Mouse (Mus musculus) embryonic facial prominence, embryonic 11.5 days (tissue): ENCODE data around the gene Rspo4. TPM values are rescaled to one million over a fixed set of nuclear protein-coding genes. Genes with fewer than 3 reads are reported as not detected.

Experiments
- ATAC-seq: fragments of 200-750 bp; cut with Nextera tagmentation; replicated peaks from 2 replicates; pipeline ENCODE4 v1.8.0; 2017; ENCODE audit warnings: low read depth; ENCODE audit not compliant: insufficient number of reproducible peaks, low FRiP score, low TSS enrichment
- DNase-seq: peaks from one replicate; pipeline ENCODE4 v3.0.0-alpha.2; 2015; ENCODE audit warnings: low spot score
- H3K27ac ChIP-seq: fragments of 300-500 bp; sonication (generic); replicated peaks from 2 replicates; pipeline ENCODE4 v1.5.1; 2014; ENCODE audit warnings: mild to moderate bottlenecking, low read depth, low read length, control low read depth
- H3K27me3 ChIP-seq: fragments of 300-500 bp; sonication (generic); 2 replicates; pipeline ENCODE4 v1.6.1; 2014; ENCODE audit warnings: mild to moderate bottlenecking, low read length, moderate library complexity, mixed read lengths; ENCODE audit not compliant: control insufficient read depth, insufficient read depth
- H3K36me3 ChIP-seq: fragments of 300-500 bp; sonication (generic); replicated peaks from 2 replicates; pipeline ENCODE4 v1.6.1; 2014; ENCODE audit warnings: low read depth, mild to moderate bottlenecking, low read length, moderate library complexity, mixed read lengths; ENCODE audit not compliant: control insufficient read depth, insufficient read depth
- H3K4me1 ChIP-seq: fragments of 300-500 bp; sonication (generic); 2 replicates; pipeline ENCODE4 v1.6.1; 2014; ENCODE audit warnings: low read length, mixed read lengths; ENCODE audit not compliant: control insufficient read depth, insufficient read depth
- H3K4me2 ChIP-seq: fragments of 300-500 bp; sonication (generic); 2 replicates; pipeline ENCODE4 v1.6.1; 2014; ENCODE audit warnings: low read depth, mild to moderate bottlenecking, control low read depth, low read length, moderate library complexity
- H3K4me3 ChIP-seq: fragments of 300-500 bp; sonication (generic); 2 replicates; pipeline ENCODE4 v1.5.1; 2014; ENCODE audit warnings: low read depth, low read length, control low read depth
- H3K9ac ChIP-seq: fragments of 300-500 bp; sonication (generic); replicated peaks from 2 replicates; pipeline ENCODE4 v1.6.1; 2014; ENCODE audit warnings: mild to moderate bottlenecking, control low read depth, low read length
- H3K9me3 ChIP-seq: fragments of 300-500 bp; sonication (generic); replicated peaks from 2 replicates; pipeline ENCODE4 v1.6.1; 2016; ENCODE audit warnings: mild to moderate bottlenecking, low read length, inconsistent platforms, mixed read lengths; ENCODE audit not compliant: control insufficient read depth
- whole genome bisulfite sequencing: fragments of 180-500 bp; shearing (Covaris S2); extraction: QIAGEN DNeasy Blood & Tissue Kit; methylation state at CpG from one replicate; pipeline ENCODE4 v1.1.7; 2014; 5-methylcytosine and 5-hydroxymethylcytosine counted together
- polyA plus RNA-seq: library from polyadenylated mRNA; unstranded; fragments of >200 nt; fragmentation: Nextera tagmentation; extraction: Ambion mirVana; gene quantifications from 2 replicates; pipeline ENCODE4 v1.2.1, GENCODE M21; 2014

Gene Rspo4
- polyA plus RNA-seq, 1 experiment from 2014 or later, result 0.36 TPM

- DNase-seq, result no peak
- H3K9me3 ChIP-seq, result no peaks in the 10 kb centered on the region
- no peak for ATAC-seq
- no peaks in the 10 kb centered on the region for H3K36me3 ChIP-seq
- H3K4me3 ChIP-seq, result no peak overlapping the region
- H3K9ac ChIP-seq, result no peak overlapping the region
- H3K4me1 ChIP-seq, result peaks cover 12% of the 10 kb centered on the region
- H3K27me3 ChIP-seq, result no peaks in the 10 kb centered on the region
- no peak overlapping the region for H3K4me2 ChIP-seq
- 74% methylated on average over 5 of the region's 5 CpGs for WGBS
- H3K27ac ChIP-seq, result no peak overlapping the region
Observed at GRCm38 (mm10) chr2:151914120-151914519, 71.4 kb downstream of the Rspo4 start.

DNA sequence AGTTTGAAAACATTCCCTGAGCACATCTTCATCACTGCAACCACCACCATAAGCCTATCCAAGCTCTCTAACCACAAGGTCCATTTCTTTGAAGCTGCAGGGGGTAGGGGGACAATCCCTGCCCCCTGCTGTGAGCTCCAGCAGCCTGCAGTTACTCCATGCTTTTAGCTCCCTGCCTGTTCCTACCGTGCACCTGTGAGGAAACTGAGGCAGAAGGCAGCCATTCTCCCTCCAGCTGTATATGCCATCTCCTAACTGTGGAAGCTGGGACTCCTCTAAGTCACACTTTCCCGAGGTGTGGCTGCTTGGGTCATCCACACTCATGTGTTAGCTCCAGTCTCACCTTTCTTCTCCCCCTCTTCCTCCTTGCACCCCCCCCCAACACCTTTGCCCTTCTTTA, 72.4 kb downstream of the Rspo4 start:
- H3K4me1 ChIP-seq, result peaks cover 12% of the 10 kb centered on the region
- no peak overlapping the region for H3K9ac ChIP-seq
- no peak overlapping the region for H3K4me2 ChIP-seq
- ATAC-seq (no peak), DNase-seq (no peak)
- no peaks in the 10 kb centered on the region for H3K36me3 ChIP-seq
- 34% methylated on average over 2 of the region's 2 CpGs for WGBS
- no peaks in the 10 kb centered on the region for H3K9me3 ChIP-seq
- no peak overlapping the region for H3K4me3 ChIP-seq
- H3K27me3 ChIP-seq, result no peaks in the 10 kb centered on the region
- H3K27ac ChIP-seq, result no peak overlapping the region

DNA sequence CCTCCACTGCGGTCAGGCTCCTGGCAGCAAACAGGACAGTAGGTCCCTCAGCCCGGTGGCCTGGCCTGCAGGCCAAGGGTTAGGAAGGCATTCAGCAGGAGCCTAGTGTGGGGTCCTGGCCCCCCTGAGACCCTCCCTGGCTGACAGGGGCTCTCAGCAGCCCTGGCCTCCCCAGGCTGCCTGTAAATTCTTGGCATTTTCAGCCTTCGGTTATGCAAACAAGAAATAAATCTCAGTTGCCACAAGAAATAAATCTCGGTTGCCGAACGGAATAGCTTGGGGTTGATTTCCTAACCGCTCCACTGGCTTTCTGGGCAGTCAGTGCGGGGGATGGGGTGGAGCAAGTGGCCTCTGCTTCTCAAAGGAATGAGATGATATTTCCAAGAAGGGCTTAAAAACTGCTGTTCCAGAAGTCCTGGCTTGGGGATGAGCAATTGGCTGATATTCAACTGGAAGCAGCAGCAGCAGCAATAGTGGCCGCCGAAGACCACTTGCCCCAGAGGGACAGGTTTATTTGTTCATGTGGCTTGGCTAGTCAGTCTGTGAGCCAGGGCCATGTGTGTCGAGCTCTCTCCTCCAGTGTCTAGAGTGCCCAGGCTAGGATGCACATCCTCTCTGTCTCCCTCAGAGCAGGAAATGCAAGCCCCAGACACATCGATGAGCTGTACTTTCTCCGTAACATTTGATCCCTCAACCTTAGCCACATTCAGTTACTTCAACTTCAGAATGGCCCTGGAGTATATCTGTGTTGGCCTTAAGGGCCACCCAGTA, 73.5 kb downstream of the Rspo4 start:
- no peak overlapping the region for H3K4me3 ChIP-seq
- ATAC-seq (no peak), DNase-seq (no peak)
- no peak overlapping the region; the same call in 1 of the 2 replicates for H3K27ac ChIP-seq
- H3K27me3 ChIP-seq, result no peaks in the 10 kb centered on the region
- H3K4me1 ChIP-seq, result peaks cover 9% of the 10 kb centered on the region
- H3K4me2 ChIP-seq, result no peak overlapping the region
- no peaks in the 10 kb centered on the region for H3K36me3 ChIP-seq
- no peak overlapping the region for H3K9ac ChIP-seq
- 63% methylated on average over 13 of the region's 13 CpGs for WGBS
- no peaks in the 10 kb centered on the region for H3K9me3 ChIP-seq

DNA sequence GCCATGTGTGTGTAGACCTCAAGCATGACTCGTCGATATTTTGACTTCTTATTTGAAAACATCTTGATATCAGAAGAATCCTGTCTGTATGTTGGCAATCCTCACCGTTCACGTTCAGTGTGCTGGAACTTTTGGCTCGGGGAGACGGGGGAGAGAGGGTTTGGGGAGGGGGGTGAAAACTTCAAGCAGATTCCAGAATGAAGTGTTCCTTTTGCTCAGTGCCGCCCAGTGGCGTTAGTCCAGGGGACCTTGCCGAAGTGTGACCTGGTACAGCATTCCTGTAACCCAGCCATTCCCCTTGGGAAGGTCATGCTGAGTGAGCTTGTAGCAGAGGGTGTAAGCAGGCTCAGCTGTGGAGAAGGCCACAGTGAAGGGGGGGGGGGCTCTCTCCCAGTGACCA, 76.4 kb downstream of the Rspo4 start:
- H3K4me2 ChIP-seq, result no peak overlapping the region
- peaks cover 11% of the 10 kb centered on the region for H3K4me1 ChIP-seq
- ATAC-seq, result no peak
- DNase-seq, result no peak
- H3K36me3 ChIP-seq, result no peaks in the 10 kb centered on the region
- H3K4me3 ChIP-seq, result no peak overlapping the region
- no peak overlapping the region for H3K9ac ChIP-seq
- no peaks in the 10 kb centered on the region for H3K9me3 ChIP-seq
- no peak overlapping the region for H3K27ac ChIP-seq
- H3K27me3 ChIP-seq, result no peaks in the 10 kb centered on the region
- 56% methylated on average over 9 of the region's 9 CpGs for WGBS

DNA sequence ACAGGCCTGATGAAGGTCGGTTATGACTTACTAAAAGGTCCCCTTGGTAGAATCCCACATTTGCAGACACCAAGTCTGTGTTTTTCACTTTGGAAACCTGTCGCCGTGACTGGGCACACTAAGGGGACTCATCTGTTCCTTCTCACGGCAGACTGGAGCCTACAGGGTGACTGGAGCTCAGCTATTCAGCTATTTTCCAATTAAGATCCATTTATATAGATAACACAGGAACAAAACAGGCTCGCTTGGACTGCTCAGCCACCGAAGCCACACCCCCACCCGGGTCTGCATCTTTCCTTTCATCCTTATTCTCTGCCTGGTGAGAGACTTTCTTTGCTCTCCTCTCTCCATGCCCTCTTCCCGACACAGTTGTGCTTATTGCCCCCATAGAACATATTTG, 78.3 kb downstream of the Rspo4 start:
- H3K4me1 ChIP-seq, result peaks cover 8% of the 10 kb centered on the region

GRCm38 (mm10) chr2:151921596-151921995, 78.9 kb downstream of the Rspo4 start:
- Histone ChIP-seq H3K9me3 (no peaks in the 10 kb centered on the region), H3K36me3 (no peaks in the 10 kb centered on the region), H3K27me3 (no peaks in the 10 kb centered on the region), H3K4me1 (peaks cover 5% of the 10 kb centered on the region), H3K4me3 (no peak overlapping the region), H3K9ac (no peak overlapping the region), H3K4me2 (no peak overlapping the region), H3K27ac (no peak overlapping the region)
- 24% methylated on average over 4 of the region's 4 CpGs for WGBS
- DNase-seq (peak; percentile 82), ATAC-seq (peak; percentile 78)

More for the DNA sequence above, 78.3 kb downstream of the Rspo4 start:
- 50% methylated on average over 8 of the region's 8 CpGs for WGBS
- DNase-seq (peak; percentile 27), ATAC-seq (no peak)
- H3K4me3 ChIP-seq, result no peak overlapping the region
- H3K27me3 ChIP-seq, result no peaks in the 10 kb centered on the region
- H3K36me3 ChIP-seq, result no peaks in the 10 kb centered on the region
- no peak overlapping the region for H3K27ac ChIP-seq
- H3K4me2 ChIP-seq, result no peak overlapping the region
- H3K9ac ChIP-seq, result no peak overlapping the region
- H3K9me3 ChIP-seq, result no peaks in the 10 kb centered on the region

Other genes with a start within 250 kb of the Rspo4 start
- 0.72 and 1.1 TPM in 2 replicates for gene Snph, start 210.3 kb upstream of the Rspo4 start, polyA plus RNA-seq
- 0.13 TPM in 1 of 2 replicates, not detected in the other for gene Rad21l, start 174.4 kb upstream of the Rspo4 start, polyA plus RNA-seq
- gene Tmem74b, start 140.9 kb upstream of the Rspo4 start, polyA plus RNA-seq, result 2.4 and 2.7 TPM in 2 replicates
- gene Psmf1, start 98.7 kb upstream of the Rspo4 start, polyA plus RNA-seq, result 45.8 and 46.8 TPM in 2 replicates
- gene Angpt4, start 68.3 kb downstream of the Rspo4 start, polyA plus RNA-seq, result 0.45 and 0.52 TPM in 2 replicates
- 31.7 and 34.8 TPM in 2 replicates for gene Fam110a, start 137.3 kb downstream of the Rspo4 start, polyA plus RNA-seq
- 0.36 and 0.72 TPM in 2 replicates for gene Slc52a3, start 153.6 kb downstream of the Rspo4 start, polyA plus RNA-seq
- 1.9 and 2.6 TPM in 2 replicates for gene Scrt2, start 238.6 kb downstream of the Rspo4 start, polyA plus RNA-seq